Mouse (Mus musculus) right cerebral cortex, postnatal 36 days (tissue): ENCODE results near the gene Dtx4.

Source experiments
- DNase-seq, 2 experiments: peaks; one replicate each; pipeline ENCODE4 v3.0.0; 2022; ENCODE audit warnings: low spot score in 2 of 2, mixed read lengths in 1 of 2

Dtx4 gene

GRCm38 (mm10) chr19:12418312-12418711 is 82.9 kb downstream of the Dtx4 start:
- DNase-seq, result no peak

- no peak for DNase-seq
Observed at GRCm38 (mm10) chr19:12417361-12417760, 83.9 kb downstream of the Dtx4 start, which contains the start of gene Olfr1441. TSS of gene Olfr1441 (plus strand) at chr19:12417433.
